23 mouse cellular contexts compared by ENCODE assay signal in genomic region chr15:25789241-25789640, GRCm38 (mm10). TPM values are rescaled to one million over a fixed set of nuclear protein-coding genes. Genes with fewer than 3 reads are reported as not detected.
DNase-seq lines count a peak whose midpoint lies in the region; ATAC-seq and TF ChIP-seq lines count a peak whose summit lies in the region.
"Had no signal": no experiment of that assay in that cellular context is flagged by ENCODE, and none has a peak within 500 bp of the region (broad histone marks: within the 10 kb centered on the region; RNA-seq: fewer than 3 reads in every experiment).

No protein-coding gene starts in this region.

- H3K4me3 ChIP-seq in hindbrain, embryonic 10.5 days, result no peak overlapping the region
- H3K4me3 ChIP-seq in hindbrain, embryonic 11.5 days (ENCODE audit: low read depth, low read length), result no peak overlapping the region
- no peak overlapping the region for H3K4me3 ChIP-seq in lung, embryonic 16.5 days (ENCODE audit: low read length)
- H3K4me3 ChIP-seq in ES-E14 (ENCODE audit: insufficient read depth in 1 of 2, low read depth in 1 of 2, low read length in 2 of 2, poor library complexity in 1 of 2, severe bottlenecking in 1 of 2), result no peak overlapping the region
- no peak overlapping the region for H3K4me3 ChIP-seq in brown adipose tissue, adult 24 weeks (ENCODE audit: insufficient read depth, low read depth, low read length)
- H3K4me3 ChIP-seq: forebrain, embryonic 12.5 days; hindbrain, embryonic 15.5 days; left cerebral cortex, adult 2 months; liver, embryonic 12.5 days; midbrain, embryonic 15.5 days had no signal

- WGBS in hindbrain, embryonic 10.5 days, result 79% methylated on average over 10 of the region's 10 CpGs
- WGBS in hindbrain, embryonic 11.5 days, result 83% methylated on average over 10 of the region's 10 CpGs
- 77% methylated on average over 10 of the region's 10 CpGs for WGBS in lung, embryonic 16.5 days

- no peaks in the 10 kb centered on the region for H3K9me3 ChIP-seq in hindbrain, embryonic 10.5 days
- no peaks in the 10 kb centered on the region for H3K9me3 ChIP-seq in hindbrain, embryonic 11.5 days (ENCODE audit: control insufficient read depth, low read length)
- H3K9me3 ChIP-seq in lung, embryonic 16.5 days (ENCODE audit: control insufficient read depth, low read length), result no peaks in the 10 kb centered on the region
- H3K9me3 ChIP-seq in ES-E14 (ENCODE audit: control insufficient read depth, insufficient read depth, low read depth, low read length), result no peaks in the 10 kb centered on the region
- H3K9me3 ChIP-seq: forebrain, embryonic 12.5 days; hindbrain, embryonic 15.5 days; liver, embryonic 12.5 days; midbrain, embryonic 15.5 days had no signal

- ATAC-seq in hindbrain, embryonic 11.5 days (ENCODE audit: low FRiP score), result no peak
- no peak for ATAC-seq in lung, embryonic 16.5 days (ENCODE audit: low read depth)
- ATAC-seq: liver, embryonic 12.5 days; midbrain, embryonic 15.5 days had no signal

- H3K36me3 ChIP-seq in hindbrain, embryonic 10.5 days, result peaks cover 97% of the 10 kb centered on the region
- peaks cover 12% of the 10 kb centered on the region; the same call in 1 of the 2 replicates for H3K36me3 ChIP-seq in hindbrain, embryonic 11.5 days (ENCODE audit: control insufficient read depth, insufficient read depth, low read length)
- H3K36me3 ChIP-seq in lung, embryonic 16.5 days (ENCODE audit: control insufficient read depth, insufficient read depth, low read length), result peaks cover 57% of the 10 kb centered on the region
- H3K36me3 ChIP-seq in ES-E14 (ENCODE audit: control insufficient read depth, insufficient read depth, low read length, poor library complexity, severe bottlenecking), result peaks cover 85% of the 10 kb centered on the region
- H3K36me3 ChIP-seq: midbrain, embryonic 15.5 days had no signal

- no peaks in the 10 kb centered on the region for H3K27me3 ChIP-seq in hindbrain, embryonic 10.5 days (ENCODE audit: insufficient read depth, poor library complexity, severe bottlenecking)
- no peaks in the 10 kb centered on the region for H3K27me3 ChIP-seq in hindbrain, embryonic 11.5 days (ENCODE audit: control insufficient read depth, insufficient read depth, low read length)
- H3K27me3 ChIP-seq in lung, embryonic 16.5 days (ENCODE audit: control insufficient read depth, insufficient read depth, low read depth, low read length), result no peaks in the 10 kb centered on the region
- H3K27me3 ChIP-seq: forebrain, embryonic 12.5 days; hindbrain, embryonic 15.5 days; liver, embryonic 12.5 days; midbrain, embryonic 15.5 days had no signal

- no peak overlapping the region for H3K4me2 ChIP-seq in hindbrain, embryonic 11.5 days (replicated peaks; ENCODE audit: low read depth, low read length)
- no peak overlapping the region for H3K4me2 ChIP-seq in lung, embryonic 16.5 days (ENCODE audit: low read depth, low read length)
- H3K4me2 ChIP-seq: forebrain, embryonic 12.5 days; hindbrain, embryonic 15.5 days; liver, embryonic 12.5 days; midbrain, embryonic 15.5 days had no signal

- H3K4me1 ChIP-seq in hindbrain, embryonic 10.5 days (replicated peaks), result 0 out of 2 replicates have a peak, but pooled peaks cover 11% of the 10 kb centered on the region
- H3K4me1 ChIP-seq in hindbrain, embryonic 11.5 days (replicated peaks; ENCODE audit: control insufficient read depth, insufficient read depth, low read length), result no peaks in the 10 kb centered on the region
- no peaks in the 10 kb centered on the region for H3K4me1 ChIP-seq in lung, embryonic 16.5 days (replicated peaks; ENCODE audit: control insufficient read depth, insufficient read depth, low read length)
- peaks cover 3 to 26% of the 10 kb centered on the region in 2 experiments; a peak in 3 of 4 replicates for H3K4me1 ChIP-seq in ES-E14 (ENCODE audit: control insufficient read depth in 2 of 2, insufficient read depth in 2 of 2, low read length in 2 of 2, poor library complexity in 1 of 2)
- H3K4me1 ChIP-seq in brown adipose tissue, adult 24 weeks (ENCODE audit: control insufficient read depth, insufficient read depth, insufficient read length, low read length), result peaks cover 47% of the 10 kb centered on the region
- H3K4me1 ChIP-seq: hindbrain, embryonic 15.5 days; liver, embryonic 12.5 days had no signal

- H3K9ac ChIP-seq in hindbrain, embryonic 11.5 days (ENCODE audit: low read depth, low read length), result no peak overlapping the region
- 0 out of 2 replicates have a peak overlapping the region, but pooled peaks have one; percentile 34 for H3K9ac ChIP-seq in lung, embryonic 16.5 days (ENCODE audit: low read length)
- H3K9ac ChIP-seq in ES-E14 (ENCODE audit: insufficient read depth, low read depth, low read length, poor library complexity, severe bottlenecking), result no peak overlapping the region
- H3K9ac ChIP-seq: forebrain, embryonic 12.5 days; hindbrain, embryonic 15.5 days; liver, embryonic 12.5 days; midbrain, embryonic 15.5 days had no signal

- in situ Hi-C loops in ES-E14 (cut with MboI; ENCODE audit: low sequenced_read_pairs in 2 of 2, unreplicated experiment in 2 of 2), result loop anchor here in 1 of 2 experiments (10.0 kb wide), 1 partner anchor 54 kb away; no protein-coding TSS in a partner anchor

- 0 out of 2 replicates have a peak overlapping the region, but pooled peaks have one; percentile 6 for H3K27ac ChIP-seq in hindbrain, embryonic 10.5 days
- H3K27ac ChIP-seq in hindbrain, embryonic 11.5 days (ENCODE audit: low read depth, low read length), result no peak overlapping the region
- no peak overlapping the region for H3K27ac ChIP-seq in lung, embryonic 16.5 days (ENCODE audit: low read length)
- H3K27ac ChIP-seq in ES-E14 (ENCODE audit: insufficient read depth, low read depth, low read length, poor library complexity, severe bottlenecking), result peak overlapping the region; percentile 26; the same call in 1 of the 2 replicates
- H3K27ac ChIP-seq in brown adipose tissue, adult 24 weeks (replicated peaks; ENCODE audit: low read depth, low read length), result peak overlapping the region; percentile 46; the same call in 1 of the 2 replicates
- H3K27ac ChIP-seq: hindbrain, embryonic 15.5 days; left cerebral cortex, adult 2 months; liver, embryonic 12.5 days had no signal

- no peak for DNase-seq in hindbrain, embryonic 10.5 days (ENCODE audit: low spot score)
- DNase-seq in hindbrain, embryonic 11.5 days (ENCODE audit: low spot score), result no peak
- DNase-seq in lung, postnatal 14 days, result no peak
- no peak for DNase-seq in ES-E14 (ENCODE audit: low read depth, low spot score)
- DNase-seq in thymus, postnatal 36 days, result no peak
- DNase-seq: adrenal gland, postnatal 25 days; cerebellum, adult 11-12 months; cerebellum, postnatal 36 days; gastrocnemius, postnatal 14 days; heart, adult 18-20 months; heart, postnatal 14 days; kidney, postnatal 4 days; layer of hippocampus, adult 9-11 months; lung, adult 2 months; retina, postnatal 1 day; right cerebral cortex, postnatal 4 days had no signal

TF ChIP-seq in ES-E14, 5 proteins besides CTCF, POLR2A, EP300 and RAD21:
- TF ChIP-seq CHD2 (IDR thresholded peaks at IDR 0.05; ENCODE audit: low read depth, low read length) (no peak), ZNF384 (IDR thresholded peaks at IDR 0.05; ENCODE audit: low read depth, low read length) (no peak), HCFC1 (IDR thresholded peaks at IDR 0.05; ENCODE audit: borderline replicate concordance, insufficient read depth, low read length) (no peak), ZC3H11A (IDR thresholded peaks at IDR 0.05; ENCODE audit: borderline replicate concordance, low read depth, low read length) (no peak), MAFK (IDR thresholded peaks at IDR 0.05; ENCODE audit: insufficient read depth, low read depth, low read length) (no peak)
TF ChIP-seq in ES-E14: peak in this region for 0.

RNA-seq across cellular contexts. Expression of gene Retreg1, which starts 53.7 kb away (rescaled TPM):
- 2.2 and 2.7 TPM in 2 replicates for polyA plus RNA-seq in hindbrain, embryonic 10.5 days (2016; fragmentation: Nextera tagmentation; extraction: Ambion mirVana)
- 3.5 and 4.6 TPM in 2 replicates for polyA plus RNA-seq in hindbrain, embryonic 11.5 days (2014; fragmentation: Nextera tagmentation; extraction: Ambion mirVana)
- polyA plus RNA-seq in lung, embryonic 16.5 days (2015; fragmentation: Nextera tagmentation; extraction: Ambion mirVana), result 13.3 and 13.6 TPM in 2 replicates
- 5.8 and 7.1 TPM in 2 replicates for total RNA-seq in ES-E14 (2012; rRNA removed)
- 14.2 and 17.8 TPM in 2 replicates for polyA plus RNA-seq in brown adipose tissue, adult 24 weeks (2012; ENCODE audit: insufficient read depth, insufficient read length, missing spikeins)

Comparison
In these comparisons a context has a peak if more than half of its experiments do, and no peak if none do; other contexts are left out.
1. H3K27ac ChIP-seq: peak in hindbrain, embryonic 10.5 days (single experiment), ES-E14 (single experiment) and brown adipose tissue, adult 24 weeks (single experiment); none in hindbrain, embryonic 11.5 days (single experiment) and lung, embryonic 16.5 days (single experiment).